Mouse (Mus musculus): ENCODE results near the gene Man2a2.

- TF ChIP-seq CHD1 (IDR thresholded peaks at IDR 0.05; ENCODE audit: low read depth, low read length) = no peak
- TF ChIP-seq CTCF (conservative IDR thresholded peaks at IDR 0.05 in 1 of 2, IDR thresholded peaks at IDR 0.05 in 1 of 2; ENCODE audit: low read depth in 2 of 2, low read length in 2 of 2) = no peak
- no peak for TF ChIP-seq POLR2A (IDR thresholded peaks at IDR 0.05; ENCODE audit: low read depth, low read length)
Measured at GRCm38 (mm10) chr7:80372166-80372565, 991 bp upstream of the Man2a2 start.
